Mouse (Mus musculus): Measurements from ENCODE around the gene Rab3gap2.

Rab3gap2 gene

GRCm38 (mm10) chr1:185203909-185204661, at the start of gene Rab3gap2:
Gene Rab3gap2, plus strand, starts transcription at chr1:185204117.
- DNase-seq = peak; percentile 99

DNA sequence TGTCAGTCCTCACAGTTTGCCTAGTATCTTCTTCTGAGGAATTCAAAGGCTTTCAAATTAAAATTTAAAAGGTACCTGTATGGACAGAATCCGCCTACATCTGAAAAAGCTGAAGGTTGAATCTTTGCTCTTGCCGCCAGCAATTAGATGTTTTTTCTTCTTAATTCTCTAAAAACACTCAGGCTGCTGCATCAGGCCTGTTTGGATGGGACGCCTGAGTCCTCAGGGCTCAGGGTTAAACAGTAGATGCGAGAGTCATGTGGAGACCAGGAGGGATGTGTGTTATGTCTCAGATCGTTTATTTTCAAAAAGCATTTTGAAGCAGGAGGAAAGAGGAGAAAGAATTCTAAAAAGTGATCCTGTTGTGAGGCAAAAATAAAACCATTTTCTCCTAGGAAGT, 30.3 kb upstream of the Rab3gap2 start:
- no peak for DNase-seq

- no peak for DNase-seq
Observed at GRCm38 (mm10) chr1:185177860-185178259, 26.1 kb upstream of the Rab3gap2 start.

- no peak for DNase-seq
Observed at GRCm38 (mm10) chr1:185183591-185184330, 20.2 kb upstream of the Rab3gap2 start.

DNA sequence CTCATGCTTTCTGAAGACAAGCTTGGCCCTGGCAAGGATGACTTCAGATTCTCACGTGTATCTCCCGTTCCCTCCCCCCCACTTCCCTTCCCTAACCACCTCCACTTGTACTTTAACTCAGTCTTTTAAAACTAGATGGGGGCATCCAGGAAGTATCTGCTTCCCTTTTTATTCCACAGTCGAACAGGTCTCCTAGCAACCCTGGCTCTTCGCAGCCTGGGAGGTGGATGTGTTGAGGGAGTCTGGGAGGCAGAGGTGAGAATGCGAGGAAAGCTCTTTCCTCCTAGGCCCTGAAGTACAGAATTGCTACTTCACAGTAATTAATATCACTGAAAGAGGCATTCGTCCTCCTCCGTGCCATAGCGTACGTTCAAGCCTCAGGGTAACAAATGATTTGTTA, 18.4 kb upstream of the Rab3gap2 start:
- DNase-seq = no peak

DNA sequence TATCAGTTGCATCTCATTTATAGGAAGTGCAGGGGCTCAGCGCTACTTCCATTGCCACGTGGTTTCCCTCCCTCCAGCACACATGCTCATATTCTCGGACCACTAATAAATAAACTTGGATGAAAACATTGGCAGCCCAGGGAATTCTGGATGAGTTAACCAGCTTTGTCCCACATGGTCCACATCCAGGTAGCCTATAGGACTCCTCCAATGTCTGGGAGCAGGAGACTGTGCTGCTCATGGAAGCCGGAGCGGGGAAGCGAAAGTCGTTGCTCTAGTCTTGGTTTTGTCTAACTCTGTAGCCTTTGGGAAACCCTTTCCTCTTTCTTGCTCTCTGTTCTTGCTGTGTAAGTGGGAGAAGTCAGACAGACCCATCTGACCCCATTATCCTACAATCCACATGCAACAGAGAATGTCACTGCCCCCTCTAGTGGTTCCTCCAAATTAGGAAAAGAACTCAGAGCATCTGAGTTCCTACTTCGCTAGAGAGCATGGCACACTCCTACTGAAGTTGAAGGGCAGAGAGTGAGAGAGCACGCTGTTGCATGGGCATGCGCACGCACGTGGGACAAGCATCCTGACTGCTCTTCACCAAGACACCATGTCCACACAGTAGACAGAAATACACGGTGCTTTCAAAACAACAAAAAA, 16.7 kb upstream of the Rab3gap2 start:
- no peak for DNase-seq

GRCm38 (mm10) chr1:185189901-185190300, 14.0 kb upstream of the Rab3gap2 start:
- DNase-seq = no peak

- no peak for DNase-seq
Observed at GRCm38 (mm10) chr1:185192087-185192486, 11.8 kb upstream of the Rab3gap2 start.

DNA sequence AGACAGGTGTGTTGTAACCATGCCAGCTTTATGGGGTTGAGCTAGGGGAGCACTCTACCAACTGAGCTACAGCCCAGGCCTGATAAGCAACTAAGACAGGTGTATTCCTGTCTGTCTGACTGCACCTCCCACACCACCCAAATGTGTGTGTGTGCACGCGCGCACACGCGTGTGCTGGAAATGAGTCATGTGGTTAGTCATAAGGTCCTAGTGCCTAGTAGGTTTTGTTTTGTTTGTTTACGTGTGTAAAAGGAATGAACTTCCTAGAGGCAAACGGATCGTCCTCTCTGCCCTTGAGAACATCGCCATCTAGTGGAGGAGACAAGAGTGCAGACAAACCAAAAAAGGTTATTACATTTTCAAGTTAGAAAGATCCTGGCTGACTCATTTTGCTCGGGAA, 10.4 kb upstream of the Rab3gap2 start:
- peak; percentile 35 for DNase-seq

DNA sequence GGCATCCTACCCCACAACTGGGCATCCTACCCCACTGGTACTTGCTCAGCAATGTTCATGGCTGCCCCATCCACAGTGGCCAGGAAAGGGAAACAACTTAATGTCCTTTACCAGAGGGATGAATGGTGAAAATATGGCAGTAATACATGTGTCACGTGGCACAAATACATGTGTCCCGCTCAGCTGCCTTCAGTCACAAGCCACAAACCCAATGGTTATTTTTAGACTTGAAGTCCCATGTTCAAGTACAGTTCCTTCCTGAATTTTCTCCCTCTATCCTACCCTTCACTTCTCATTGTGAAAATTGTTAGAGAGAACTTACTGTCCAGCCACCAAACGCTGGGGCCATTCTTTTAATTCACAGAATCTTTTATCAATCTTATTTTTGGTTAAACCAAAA, 7.6 kb upstream of the Rab3gap2 start:
- no peak for DNase-seq

GRCm38 (mm10) chr1:185200571-185201395, 3.1 kb upstream of the Rab3gap2 start:
- DNase-seq = no peak

- DNase-seq = no peak
Observed at GRCm38 (mm10) chr1:185201994-185202393, 1.9 kb upstream of the Rab3gap2 start.

DNA sequence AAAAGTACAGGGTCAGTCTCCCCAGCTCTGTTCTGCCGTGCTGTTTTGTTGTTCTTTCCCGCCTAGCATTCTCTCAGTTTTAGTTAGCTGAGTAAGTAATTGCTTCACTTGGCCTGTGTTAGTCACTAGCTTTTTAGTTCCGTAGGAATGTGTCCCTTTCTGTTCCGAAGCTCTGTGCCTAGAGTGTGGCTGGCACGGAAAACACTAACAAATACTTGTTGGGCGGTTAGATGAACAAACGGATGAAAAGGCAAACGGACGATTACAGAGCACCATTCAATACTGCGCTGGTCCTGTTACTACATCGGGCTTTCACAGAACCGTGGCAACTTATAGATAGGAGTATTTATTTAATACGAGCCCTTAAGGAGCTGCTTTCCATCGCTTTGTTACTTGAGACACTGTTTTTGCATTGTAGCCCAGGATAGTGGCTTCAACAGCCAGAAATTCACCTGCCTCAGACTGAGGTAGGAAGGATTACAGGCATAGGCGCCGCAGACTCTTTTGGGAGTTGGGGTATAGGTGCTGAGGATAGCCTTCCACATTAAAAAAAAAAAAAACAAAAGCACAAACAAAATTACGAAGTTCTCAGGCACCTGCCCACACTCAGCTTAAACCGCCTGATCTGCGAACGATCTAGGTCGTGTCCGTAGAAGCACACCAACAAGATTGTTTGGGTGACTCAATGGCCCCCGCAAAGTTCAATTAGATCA, 565 bp upstream of the Rab3gap2 start:
- DNase-seq = peak; percentile 62

GRCm38 (mm10) chr1:185205090-185205489, 1.2 kb downstream of the Rab3gap2 start:
- DNase-seq = no peak

GRCm38 (mm10) chr1:185207851-185208595, 4.1 kb downstream of the Rab3gap2 start:
- DNase-seq = no peak

DNA sequence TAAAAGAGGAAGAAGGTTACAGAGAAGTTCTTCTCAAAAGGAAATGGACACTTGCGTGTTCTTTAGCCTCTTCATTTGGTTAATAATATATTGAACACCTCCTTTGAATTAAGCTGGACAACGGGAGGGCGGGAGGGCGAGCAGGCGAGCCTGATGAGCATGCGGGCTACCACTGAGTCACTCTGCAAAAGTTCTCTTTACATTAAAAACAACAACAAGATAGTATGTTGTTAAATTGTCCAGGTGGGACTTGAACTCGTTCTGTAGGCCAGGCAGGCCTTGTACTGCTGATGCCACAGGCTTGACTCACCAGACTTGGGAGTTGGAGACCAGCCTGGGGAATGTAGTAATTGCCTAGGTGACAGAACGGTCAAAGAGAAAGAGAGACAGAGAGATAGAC, 4.8 kb downstream of the Rab3gap2 start:
- no peak for DNase-seq

DNA sequence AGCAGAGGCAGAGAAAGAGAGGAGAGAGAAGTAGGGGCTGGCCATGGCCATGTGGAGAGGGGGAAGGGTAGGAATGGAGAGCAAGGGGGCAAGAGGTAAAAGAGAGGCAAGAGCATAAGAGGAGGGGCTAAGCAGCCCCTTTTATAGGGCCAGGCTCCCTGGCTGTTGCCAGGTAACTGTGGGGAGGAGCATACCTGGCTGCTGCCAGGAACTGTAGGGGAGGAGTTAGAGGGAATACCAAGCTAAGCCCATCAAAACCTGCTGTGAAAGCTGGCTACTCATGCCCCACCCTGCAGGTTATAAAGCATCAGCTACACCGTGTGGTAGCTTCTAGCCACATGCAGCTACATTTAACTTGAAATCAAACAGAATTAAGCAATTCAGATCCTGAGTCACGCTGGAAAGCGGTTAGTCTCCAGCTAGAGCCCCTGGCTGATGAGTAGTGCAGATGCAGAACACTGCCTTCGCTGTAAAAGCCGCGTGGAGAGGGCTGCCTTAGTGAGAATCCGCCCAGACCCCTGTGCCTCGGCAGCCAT, 5.8 kb downstream of the Rab3gap2 start:
- DNase-seq = no peak

- no peak for DNase-seq
Observed at GRCm38 (mm10) chr1:185216360-185216759, 12.4 kb downstream of the Rab3gap2 start.

DNA sequence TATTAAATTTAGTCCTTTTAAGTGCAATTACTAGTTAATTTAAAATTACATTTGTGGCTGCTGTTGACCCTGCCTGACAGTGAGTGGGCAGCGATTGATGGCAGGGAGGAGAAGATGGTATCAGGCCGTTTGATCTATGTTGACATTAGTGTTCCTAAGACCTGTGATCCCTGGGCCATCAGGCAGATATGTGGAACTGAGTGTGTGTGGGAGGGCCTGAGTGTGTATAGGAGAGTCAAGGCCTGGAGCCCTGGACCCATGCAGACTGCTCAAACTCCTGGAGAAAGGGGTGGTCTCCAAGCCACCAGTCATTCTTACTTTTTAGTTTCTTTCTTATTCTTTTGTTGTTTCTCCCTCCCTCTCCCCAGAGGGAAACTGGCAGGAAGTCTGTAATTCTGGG, 12.8 kb downstream of the Rab3gap2 start:
- no peak for DNase-seq

- no peak for DNase-seq
Observed at GRCm38 (mm10) chr1:185217966-185218365, 14.0 kb downstream of the Rab3gap2 start.

GRCm38 (mm10) chr1:185226889-185227288, 23.0 kb downstream of the Rab3gap2 start:
- DNase-seq = no peak

Measured in cerebellum, adult 9-10 months (tissue).